Mouse (Mus musculus): ENCODE measurements around the gene Nfatc2.

Gene Nfatc2

DNA sequence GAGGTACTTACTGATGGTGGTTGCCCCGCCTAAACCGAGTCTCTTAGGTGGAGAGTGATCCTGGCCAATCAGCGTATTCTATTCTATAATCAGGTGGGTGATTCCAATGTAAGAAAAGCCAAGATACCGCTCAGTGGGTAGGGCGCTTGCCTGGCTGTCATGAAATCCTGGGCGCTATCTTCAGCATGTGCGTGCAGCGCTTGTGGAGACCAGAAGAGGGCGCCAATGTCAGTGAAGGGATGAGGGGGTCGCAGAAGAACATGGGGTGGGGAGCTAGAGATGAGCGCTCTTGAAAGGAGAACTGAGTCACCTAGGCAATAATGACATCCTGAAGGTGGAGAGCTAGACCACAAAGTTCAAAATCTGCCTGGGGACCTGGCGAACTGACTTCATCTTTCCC lies 160.0 kb downstream of the Nfatc2 start:
- DNase-seq (ENCODE audit: low read depth, low spot score) = no peak

DNA sequence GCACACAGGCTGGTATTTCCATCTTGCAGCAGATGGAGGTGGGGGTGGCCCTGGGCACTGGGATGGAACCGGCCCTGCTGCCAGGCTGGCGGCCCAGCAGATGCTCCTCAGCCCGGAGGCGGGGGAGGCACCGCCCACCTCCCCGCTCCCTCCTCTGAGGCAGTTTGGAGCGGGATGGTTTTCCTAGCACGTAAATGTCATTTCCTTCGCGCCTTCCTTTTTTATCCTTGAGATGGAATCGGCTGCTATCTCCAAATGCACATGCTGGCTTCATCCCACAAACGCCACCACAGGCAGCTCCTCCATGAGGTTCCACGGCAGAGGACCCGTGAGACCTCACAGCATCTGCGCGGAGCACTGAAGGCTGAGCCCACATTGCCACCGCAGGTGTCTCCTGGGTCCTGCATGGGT lies 160.5 kb downstream of the Nfatc2 start:
- DNase-seq (ENCODE audit: low read depth, low spot score) = no peak

DNA sequence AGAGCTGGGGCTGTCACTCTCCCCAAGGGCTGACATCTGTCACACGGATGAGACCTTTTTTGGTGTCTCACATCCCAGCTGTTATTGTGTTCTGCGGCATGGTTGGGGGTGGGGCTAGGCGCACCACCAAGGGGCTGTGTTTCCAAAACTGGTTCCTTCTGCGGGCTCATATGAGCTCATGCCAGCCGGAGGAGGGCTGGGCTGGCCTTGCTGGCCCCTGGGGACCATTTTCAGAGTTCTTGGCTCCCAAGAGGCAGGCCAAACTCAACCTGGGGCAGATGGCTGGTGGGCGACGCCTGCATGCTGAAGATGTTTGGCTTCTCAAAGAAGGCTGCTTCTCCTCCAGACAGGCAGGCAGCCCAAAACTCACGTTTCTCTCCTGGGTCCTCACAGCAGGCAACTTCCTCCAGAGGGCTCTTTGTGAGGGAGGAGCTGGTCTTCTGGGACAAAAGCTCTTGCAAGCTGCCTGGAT lies 162.4 kb downstream of the Nfatc2 start:
- no peak for DNase-seq (ENCODE audit: low read depth, low spot score)

DNA sequence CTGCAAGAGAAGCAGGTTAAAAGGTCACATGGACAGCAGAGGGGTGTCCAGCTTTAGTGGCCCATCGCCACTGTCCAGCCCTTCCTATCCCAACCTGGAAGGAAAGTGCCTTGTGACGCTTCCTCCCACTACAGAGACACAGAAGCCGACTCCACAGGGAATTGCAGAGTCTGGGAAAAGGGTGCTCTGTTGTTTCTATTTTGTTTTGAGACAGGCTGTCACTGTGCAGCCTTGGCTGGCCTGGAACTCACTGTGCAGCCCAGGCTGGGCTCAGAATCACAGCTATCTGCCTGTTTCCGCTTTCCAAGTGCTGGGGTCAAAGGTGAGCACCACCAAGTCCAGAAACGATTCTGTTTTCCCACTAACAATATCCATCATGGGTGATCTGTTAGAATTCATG lies 167.3 kb downstream of the Nfatc2 start:
- DNase-seq (ENCODE audit: low read depth, low spot score) = no peak

DNA sequence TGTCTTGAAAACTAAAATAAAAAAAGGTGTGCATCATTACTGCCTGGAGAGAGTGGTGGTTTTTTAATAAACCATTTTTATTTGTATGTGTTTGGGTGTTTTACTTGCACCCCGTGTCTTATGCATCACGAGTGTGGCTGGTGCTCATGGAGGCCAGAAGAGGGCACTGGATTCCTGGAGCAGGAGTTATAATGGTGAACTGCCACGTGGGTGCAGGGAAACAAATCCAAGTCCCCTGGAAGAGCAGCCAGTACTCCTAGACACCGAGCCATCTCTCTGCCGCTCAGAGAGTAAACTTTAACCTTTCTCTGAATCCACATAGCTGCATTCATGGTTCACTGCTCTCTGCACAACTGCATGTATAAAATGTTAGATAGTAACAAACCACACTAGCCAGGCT lies 168.1 kb downstream of the Nfatc2 start:
- DNase-seq (ENCODE audit: low read depth, low spot score) = no peak

DNA sequence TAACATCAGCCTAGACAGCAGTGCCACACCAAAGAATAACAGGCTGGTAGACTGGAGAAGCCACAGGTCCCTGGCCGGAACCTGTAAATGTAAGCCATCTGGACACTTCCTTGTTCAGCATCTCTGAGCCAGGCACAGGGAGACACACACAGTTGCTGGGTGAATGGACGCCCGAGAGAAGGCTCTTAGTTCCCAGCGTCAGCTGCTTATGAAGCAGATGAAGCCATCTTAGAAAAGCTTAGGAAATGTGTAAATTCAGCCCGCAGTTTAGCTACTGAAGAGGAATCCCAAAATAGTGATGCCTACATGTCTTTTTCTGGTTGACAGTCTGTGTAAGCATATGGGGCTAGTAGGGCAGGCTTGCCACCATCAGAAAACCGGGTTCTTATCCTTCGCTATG lies 169.1 kb downstream of the Nfatc2 start:
- no peak for DNase-seq (ENCODE audit: low read depth, low spot score)

DNA sequence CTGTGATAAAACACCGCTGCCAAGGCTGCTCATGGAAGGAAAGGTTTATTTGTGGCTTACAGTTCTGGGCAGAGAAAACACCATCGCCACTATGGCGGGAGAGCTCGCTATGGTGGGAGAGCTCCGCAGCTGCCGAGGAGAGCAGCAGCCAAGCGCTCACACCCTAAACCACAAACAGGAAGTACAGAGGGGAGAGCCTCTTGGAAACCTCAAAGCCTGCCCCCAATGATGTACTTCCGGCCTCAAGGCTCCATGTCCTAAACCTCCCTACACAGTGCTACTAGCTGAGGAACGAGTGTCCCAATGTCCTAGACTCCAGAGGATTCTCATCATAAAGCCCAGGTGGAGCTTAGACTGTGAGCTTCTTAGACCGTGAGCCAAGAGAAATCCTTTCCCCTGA lies 171.9 kb downstream of the Nfatc2 start:
- no peak for DNase-seq (ENCODE audit: low read depth, low spot score)

DNA sequence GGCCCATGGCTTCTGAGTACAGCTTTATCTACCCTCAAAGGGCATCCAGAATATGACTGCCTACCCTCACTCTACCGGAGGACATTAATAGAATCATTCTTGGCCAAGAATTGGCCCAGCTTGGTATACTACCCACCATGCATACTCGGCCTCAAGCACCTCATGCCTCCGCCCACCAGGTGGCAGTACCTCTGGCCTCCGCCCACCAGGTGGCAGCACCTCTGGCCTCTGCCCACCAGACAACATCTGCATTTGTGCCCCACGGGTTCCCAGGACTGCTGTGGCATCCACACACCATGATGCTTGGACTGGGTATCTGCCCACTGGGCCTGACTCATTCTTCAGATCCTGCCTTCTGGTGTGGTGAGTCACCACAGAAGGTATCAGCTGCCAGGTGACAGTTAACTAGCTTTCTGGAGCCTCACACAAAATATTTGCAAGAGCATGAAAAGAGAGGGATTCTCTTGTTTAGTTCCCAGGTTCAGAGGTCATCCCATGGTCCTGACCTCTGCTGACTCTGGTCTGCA lies 173.0 kb downstream of the Nfatc2 start:
- no peak for DNase-seq (ENCODE audit: low read depth, low spot score)
